Mouse (Mus musculus) midbrain, embryonic 10.5 days (tissue): ENCODE results near the gene Sirpb1a. TPM values are rescaled to one million over a fixed set of nuclear protein-coding genes. Genes with fewer than 3 reads are reported as not detected.

ENCODE experiments used
- polyA plus RNA-seq: library from polyadenylated mRNA; unstranded; fragments of >200 nt; fragmentation: Nextera tagmentation; extraction: Ambion mirVana; gene quantifications from 2 replicates; pipeline ENCODE4 v1.2.1, GENCODE M21; 2016

Sirpb1a gene
- polyA plus RNA-seq, 1 experiment from 2014 or later: not detected

Other genes starting within 250 kb of the Sirpb1a start
- not detected in 2 replicates for gene Gm9733, start 94.2 kb downstream of the Sirpb1a start, polyA plus RNA-seq
- gene Sirpb1b, start 148.5 kb upstream of the Sirpb1a start, polyA plus RNA-seq: not detected in 2 replicates